Comparison of ENCODE assay signal across 15 mouse cellular contexts in genomic region chr11:109377477-109377876, GRCm38 (mm10). TPM values are rescaled to one million over a fixed set of nuclear protein-coding genes. Genes with fewer than 3 reads are reported as not detected.
DNase-seq lines count a peak whose midpoint lies in the region; ATAC-seq lines count a peak whose summit lies in the region.
"Had no signal": no experiment of that assay in that cellular context is flagged by ENCODE, and none has a peak within 500 bp of the region (broad histone marks: within the 10 kb centered on the region; RNA-seq: fewer than 3 reads in every experiment).

No protein-coding gene starts in this region.

- no peaks in the 10 kb centered on the region for H3K27me3 ChIP-seq in heart, embryonic 10.5 days (ENCODE audit: insufficient read depth, poor library complexity, severe bottlenecking)
- no peaks in the 10 kb centered on the region for H3K27me3 ChIP-seq in limb, embryonic 11.5 days (ENCODE audit: control insufficient read depth, insufficient read depth, low read length)
- no peaks in the 10 kb centered on the region for H3K27me3 ChIP-seq in limb, embryonic 10.5 days (ENCODE audit: low read depth, poor library complexity, severe bottlenecking)
- no peaks in the 10 kb centered on the region for H3K27me3 ChIP-seq in liver, embryonic 13.5 days
- H3K27me3 ChIP-seq: embryonic facial prominence, embryonic 15.5 days; liver, embryonic 15.5 days had no signal

- 66% methylated on average over 10 of the region's 10 CpGs for WGBS in heart, embryonic 10.5 days
- WGBS in limb, embryonic 11.5 days: 41% methylated on average over 10 of the region's 10 CpGs
- 53% methylated on average over 10 of the region's 10 CpGs for WGBS in limb, embryonic 10.5 days
- WGBS in liver, embryonic 13.5 days (ENCODE audit: insufficient replicate concordance): 44% methylated on average over 10 of the region's 10 CpGs

- H3K36me3 ChIP-seq in heart, embryonic 10.5 days: peaks cover 9% of the 10 kb centered on the region; the same call in 1 of the 2 replicates
- no peaks in the 10 kb centered on the region; the same call in 1 of the 2 replicates for H3K36me3 ChIP-seq in limb, embryonic 11.5 days (ENCODE audit: control insufficient read depth, insufficient read depth, low read length)
- H3K36me3 ChIP-seq in limb, embryonic 10.5 days: peaks cover 20% of the 10 kb centered on the region
- H3K36me3 ChIP-seq in liver, embryonic 13.5 days: peaks cover 11% of the 10 kb centered on the region

- H3K9ac ChIP-seq in limb, embryonic 11.5 days (ENCODE audit: low read length): no peak overlapping the region
- no peak overlapping the region for H3K9ac ChIP-seq in liver, embryonic 13.5 days
- H3K9ac ChIP-seq: embryonic facial prominence, embryonic 15.5 days; liver, embryonic 15.5 days had no signal

- peaks cover 43% of the 10 kb centered on the region for H3K4me1 ChIP-seq in heart, embryonic 10.5 days
- H3K4me1 ChIP-seq in limb, embryonic 11.5 days (ENCODE audit: control insufficient read depth, insufficient read depth, low read length): peaks cover 18% of the 10 kb centered on the region
- peaks cover 37% of the 10 kb centered on the region for H3K4me1 ChIP-seq in limb, embryonic 10.5 days
- peaks cover 41% of the 10 kb centered on the region for H3K4me1 ChIP-seq in brown adipose tissue, adult 24 weeks (ENCODE audit: control insufficient read depth, insufficient read depth, insufficient read length, low read length)
- H3K4me1 ChIP-seq in liver, embryonic 13.5 days (replicated peaks): peaks cover 72% of the 10 kb centered on the region

- peak overlapping the region; percentile 70; the same call in 1 of the 2 replicates for H3K27ac ChIP-seq in heart, embryonic 10.5 days
- no peak overlapping the region for H3K27ac ChIP-seq in limb, embryonic 11.5 days (replicated peaks; ENCODE audit: low read depth, low read length)
- H3K27ac ChIP-seq in limb, embryonic 10.5 days: no peak overlapping the region; the same call in 1 of the 2 replicates
- peak overlapping the region; percentile 38; the same call in 1 of the 2 replicates for H3K27ac ChIP-seq in brown adipose tissue, adult 24 weeks (replicated peaks; ENCODE audit: low read depth, low read length)
- no peak overlapping the region; the same call in 1 of the 2 replicates for H3K27ac ChIP-seq in liver, embryonic 13.5 days
- H3K27ac ChIP-seq: liver, embryonic 15.5 days had no signal

- no peak overlapping the region for H3K4me2 ChIP-seq in limb, embryonic 11.5 days (ENCODE audit: low read depth, severe bottlenecking)
- H3K4me2 ChIP-seq in liver, embryonic 13.5 days: 0 out of 2 replicates have a peak overlapping the region, but pooled peaks have one; percentile 50
- H3K4me2 ChIP-seq: embryonic facial prominence, embryonic 15.5 days had no signal

- H3K9me3 ChIP-seq in heart, embryonic 10.5 days: no peaks in the 10 kb centered on the region
- no peaks in the 10 kb centered on the region for H3K9me3 ChIP-seq in limb, embryonic 11.5 days (ENCODE audit: control insufficient read depth, low read length)
- H3K9me3 ChIP-seq in limb, embryonic 10.5 days (replicated peaks): no peaks in the 10 kb centered on the region
- no peaks in the 10 kb centered on the region for H3K9me3 ChIP-seq in liver, embryonic 13.5 days (replicated peaks)
- H3K9me3 ChIP-seq: embryonic facial prominence, embryonic 15.5 days; liver, embryonic 15.5 days had no signal

- no peak for DNase-seq in heart, embryonic 10.5 days (ENCODE audit: low spot score)
- DNase-seq in heart, postnatal 4 days: no peak
- no peak for DNase-seq in limb, embryonic 11.5 days (ENCODE audit: low spot score)
- DNase-seq in limb, embryonic 10.5 days (ENCODE audit: low spot score): no peak
- no peak for DNase-seq in liver, embryonic 13.5 days
- no peak for DNase-seq in adrenal gland, postnatal 36 days
- DNase-seq in layer of hippocampus, adult 9-11 months: no peak
- DNase-seq: adrenal gland, adult 2 months; heart, postnatal 14 days; kidney, adult 9 months; thymus, adult 2 months had no signal

- ATAC-seq in limb, embryonic 11.5 days (ENCODE audit: insufficient number of reproducible peaks, low FRiP score, low TSS enrichment, low read depth): 0 out of 2 replicates have a peak, but pooled peaks have one; percentile 51
- ATAC-seq in liver, embryonic 13.5 days (ENCODE audit: low read depth): no peak

- no peak overlapping the region for H3K4me3 ChIP-seq in heart, embryonic 10.5 days
- H3K4me3 ChIP-seq in limb, embryonic 11.5 days (ENCODE audit: low read depth, low read length): no peak overlapping the region
- H3K4me3 ChIP-seq in limb, embryonic 10.5 days: no peak overlapping the region
- H3K4me3 ChIP-seq in brown adipose tissue, adult 24 weeks (ENCODE audit: insufficient read depth, low read depth, low read length): no peak overlapping the region
- no peak overlapping the region for H3K4me3 ChIP-seq in liver, embryonic 13.5 days (replicated peaks)
- H3K4me3 ChIP-seq: embryonic facial prominence, embryonic 15.5 days; liver, embryonic 15.5 days had no signal

RNA-seq across cellular contexts. Expression of gene Gna13, which starts 14.8 kb away (rescaled TPM):
- polyA plus RNA-seq in heart, embryonic 10.5 days (2016; fragmentation: Nextera tagmentation; extraction: Ambion mirVana): 20.5 and 23.4 TPM in 2 replicates
- 10 to 100 TPM; 42.7 to 49.0 TPM for total RNA-seq in heart, postnatal 4 days (2021)
- polyA plus RNA-seq in limb, embryonic 11.5 days (2014; fragmentation: Nextera tagmentation; extraction: Ambion mirVana): 25.4 and 27.5 TPM in 2 replicates
- polyA plus RNA-seq in limb, embryonic 10.5 days (2016; fragmentation: Nextera tagmentation; extraction: Ambion mirVana): 20.1 and 20.6 TPM in 2 replicates
- 41.6 and 43.8 TPM in 2 replicates for polyA plus RNA-seq in brown adipose tissue, adult 24 weeks (2012; ENCODE audit: insufficient read depth, insufficient read length, missing spikeins)
- 14.3 and 15.9 TPM in 2 replicates for polyA plus RNA-seq in liver, embryonic 13.5 days (2015; fragmentation: Nextera tagmentation; extraction: Ambion mirVana)
- total RNA-seq in adrenal gland, postnatal 36 days (2021): 10 to 100 TPM; 65.2 to 70.7 TPM

RNA-seq across cellular contexts. Expression of gene 9930022D16Rik, which starts 36.2 kb away (rescaled TPM):
- polyA plus RNA-seq in heart, embryonic 10.5 days (2016; fragmentation: Nextera tagmentation; extraction: Ambion mirVana): not detected in 2 replicates
- not detected for total RNA-seq in heart, postnatal 4 days (2021)
- polyA plus RNA-seq in limb, embryonic 11.5 days (2014; fragmentation: Nextera tagmentation; extraction: Ambion mirVana): not detected in 2 replicates
- polyA plus RNA-seq in limb, embryonic 10.5 days (2016; fragmentation: Nextera tagmentation; extraction: Ambion mirVana): not detected in 2 replicates
- not detected in 2 replicates for polyA plus RNA-seq in brown adipose tissue, adult 24 weeks (2012; ENCODE audit: insufficient read depth, insufficient read length, missing spikeins)
- not detected in 2 replicates for polyA plus RNA-seq in liver, embryonic 13.5 days (2015; fragmentation: Nextera tagmentation; extraction: Ambion mirVana)
- total RNA-seq in adrenal gland, postnatal 36 days (2021): not detected
- total RNA-seq: adrenal gland, adult 2 months; heart, postnatal 14 days had no signal
- polyA plus RNA-seq: adrenal gland, adult 2 months; embryonic facial prominence, embryonic 15.5 days; liver, embryonic 15.5 days; spleen, adult 2 months; thymus, adult 2 months had no signal

RNA-seq across cellular contexts. Expression of gene Amz2, which starts 48.3 kb away (rescaled TPM):
- 35.4 and 37.1 TPM in 2 replicates for polyA plus RNA-seq in heart, embryonic 10.5 days (2016; fragmentation: Nextera tagmentation; extraction: Ambion mirVana)
- total RNA-seq in heart, postnatal 4 days (2021): 10 to 100 TPM; 46.9 to 49.4 TPM
- polyA plus RNA-seq in limb, embryonic 11.5 days (2014; fragmentation: Nextera tagmentation; extraction: Ambion mirVana): 44.8 and 50.1 TPM in 2 replicates
- polyA plus RNA-seq in limb, embryonic 10.5 days (2016; fragmentation: Nextera tagmentation; extraction: Ambion mirVana): 43.1 and 46.2 TPM in 2 replicates
- polyA plus RNA-seq in brown adipose tissue, adult 24 weeks (2012; ENCODE audit: insufficient read depth, insufficient read length, missing spikeins): 37.3 and 51.5 TPM in 2 replicates
- 14.6 and 18.4 TPM in 2 replicates for polyA plus RNA-seq in liver, embryonic 13.5 days (2015; fragmentation: Nextera tagmentation; extraction: Ambion mirVana)
- total RNA-seq in adrenal gland, postnatal 36 days (2021): 10 to 100 TPM; 36.7 to 49.2 TPM

Comparison
In these comparisons a context has a peak if more than half of its experiments do, and no peak if none do; other contexts are left out.
1. H3K27ac ChIP-seq: peak in heart, embryonic 10.5 days (single experiment) and brown adipose tissue, adult 24 weeks (single experiment); none in limb, embryonic 11.5 days (single experiment), limb, embryonic 10.5 days (single experiment) and liver, embryonic 13.5 days (single experiment).